Mouse (Mus musculus) right cerebral cortex, postnatal 10 days (tissue): ENCODE measurements at regions not wholly inside any gene's neighbourhood (a gene's known extent, or its start where the extent isn't known, plus 50 kb on each side); places are given as distances from the start of the nearest gene placed in this dataset.

Source experiments
- DNase-seq, 2 experiments: peaks; one replicate each; pipeline ENCODE4 v3.0.0; 2021; ENCODE audit warnings: low spot score in 2 of 2

DNA sequence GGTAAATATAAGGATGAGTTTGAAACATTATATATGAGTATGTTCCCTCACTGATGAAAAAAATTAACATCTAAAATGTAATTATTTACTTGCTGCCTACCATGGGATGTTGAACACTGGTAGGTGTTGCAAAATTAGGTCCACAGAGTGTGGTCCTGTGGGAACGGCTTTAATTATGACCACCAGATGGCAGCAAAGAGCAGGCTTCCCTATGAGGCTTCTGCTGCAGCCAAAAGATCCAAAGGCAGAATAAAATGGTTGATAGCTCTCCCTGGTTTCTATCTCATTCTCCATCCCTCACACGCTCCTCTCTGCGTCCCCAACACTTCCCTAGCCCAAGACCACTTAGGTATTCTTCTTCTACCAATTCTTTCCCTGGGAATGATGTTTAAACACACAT lies 54.6 kb upstream of the Cit start:
- peak; percentile 80 to 84 for DNase-seq
